Mouse (Mus musculus): ENCODE measurements at regions not wholly inside any gene's neighbourhood (a gene's known extent, or its start where the extent isn't known, plus 50 kb on each side); places are given as distances from the start of the nearest gene placed in this dataset.

GRCm38 (mm10) chr10:99410754-99411153 lies 147.7 kb downstream of the Dusp6 start:
- peak; percentile 42; the same call in 1 of the 2 replicates for ATAC-seq (replicated peaks; ENCODE audit: poor library complexity)

GRCm38 (mm10) chr10:99413455-99413854 lies 150.4 kb downstream of the Dusp6 start:
- ATAC-seq (replicated peaks; ENCODE audit: poor library complexity) = no peak

DNA sequence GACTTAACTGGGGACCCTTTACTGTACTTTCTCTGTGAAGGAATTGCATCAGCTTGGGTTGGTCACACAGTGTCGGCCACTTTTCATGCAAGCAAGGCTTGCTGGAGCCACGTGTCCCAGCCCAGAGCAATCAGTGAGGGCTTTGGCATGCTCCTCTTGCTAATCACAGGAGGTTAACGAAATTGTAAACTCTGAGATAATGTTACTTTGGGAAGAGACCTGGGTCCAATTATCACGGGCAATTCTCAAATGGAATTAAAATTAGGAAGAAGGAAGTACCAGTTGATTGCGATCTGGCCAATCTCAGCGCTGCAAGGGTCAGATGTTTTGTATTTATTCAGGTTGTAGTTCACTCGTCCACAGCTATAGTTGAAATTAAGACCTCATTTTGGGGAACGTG lies 153.2 kb downstream of the Dusp6 start:
- no peak for ATAC-seq (replicated peaks; ENCODE audit: poor library complexity)

- ATAC-seq (replicated peaks; ENCODE audit: poor library complexity) = peak; percentile 50; the same call in 1 of the 2 replicates
Measured at GRCm38 (mm10) chr10:99416896-99417479, 154.0 kb downstream of the Dusp6 start.

DNA sequence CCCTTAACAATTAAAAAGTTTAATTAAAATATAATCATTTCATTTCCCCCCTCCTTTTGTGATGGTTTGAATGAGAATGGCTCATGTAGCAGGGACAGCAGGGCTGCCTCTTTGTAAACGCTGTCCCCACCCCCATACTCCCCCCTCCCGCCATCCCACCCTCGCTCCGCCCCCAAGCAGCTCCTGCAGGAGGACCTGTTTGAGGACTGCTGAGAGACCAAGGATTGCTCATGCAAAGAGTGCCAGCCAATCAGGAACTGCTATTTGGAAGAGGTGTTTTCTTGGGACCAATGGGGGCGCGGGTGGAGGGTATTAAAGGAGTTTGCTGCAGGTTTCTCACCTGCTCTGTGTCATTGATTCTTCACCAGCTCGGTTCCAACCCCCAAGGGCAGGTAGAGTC lies 154.6 kb downstream of the Dusp6 start:
- no peak for ATAC-seq (replicated peaks; ENCODE audit: poor library complexity)

- ATAC-seq (replicated peaks; ENCODE audit: poor library complexity) = no peak
Measured at GRCm38 (mm10) chr10:99418497-99418896, 155.5 kb downstream of the Dusp6 start.

DNA sequence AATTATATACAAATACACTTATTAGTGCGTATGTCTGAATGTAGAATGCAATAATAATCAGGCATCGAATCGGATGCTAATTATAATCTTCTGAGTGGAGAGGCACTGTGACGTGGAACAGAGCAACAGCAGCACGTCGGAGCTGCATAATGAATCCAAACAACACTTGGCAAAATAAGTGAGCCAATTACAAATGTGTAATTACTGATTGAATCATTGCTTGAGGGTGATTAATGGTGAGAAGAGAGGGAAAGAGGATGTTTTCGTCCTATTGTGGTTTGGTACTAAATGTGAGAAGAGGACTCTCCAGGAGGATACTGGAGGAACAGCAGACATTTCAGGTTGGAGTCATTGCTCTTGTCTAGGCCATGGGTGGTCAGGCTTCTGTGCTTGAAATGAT lies 156.5 kb downstream of the Dusp6 start:
- ATAC-seq (replicated peaks; ENCODE audit: poor library complexity) = no peak

- ATAC-seq (replicated peaks; ENCODE audit: poor library complexity) = no peak
Measured at GRCm38 (mm10) chr10:99423406-99423805, 160.4 kb downstream of the Dusp6 start.

DNA sequence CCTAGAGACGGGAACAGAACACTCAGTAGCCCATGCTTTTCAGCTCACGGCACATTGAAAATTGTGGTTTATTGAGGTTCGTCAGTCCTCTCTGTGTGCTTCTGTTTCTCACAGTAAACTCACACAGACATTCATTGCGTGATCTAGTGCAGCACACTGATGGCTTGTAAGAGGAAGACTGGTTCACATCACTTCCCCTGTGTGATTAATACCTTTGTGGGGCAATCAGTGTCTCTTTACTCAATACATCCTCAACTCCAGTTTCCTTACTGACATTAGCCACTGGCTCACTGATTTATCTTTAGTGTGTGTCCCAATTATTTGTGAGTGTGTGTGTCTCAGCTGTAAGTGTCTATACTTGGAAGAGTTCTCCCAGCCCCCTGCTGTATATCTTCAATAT lies 162.2 kb downstream of the Dusp6 start:
- ATAC-seq (replicated peaks; ENCODE audit: poor library complexity) = peak; percentile 68

- no peak for ATAC-seq (replicated peaks; ENCODE audit: poor library complexity)
Measured at GRCm38 (mm10) chr10:99430175-99430574, 167.1 kb downstream of the Dusp6 start.

GRCm38 (mm10) chr10:99430669-99431561 lies 167.9 kb downstream of the Dusp6 start:
- peak; percentile 99 for ATAC-seq (replicated peaks; ENCODE audit: poor library complexity)

DNA sequence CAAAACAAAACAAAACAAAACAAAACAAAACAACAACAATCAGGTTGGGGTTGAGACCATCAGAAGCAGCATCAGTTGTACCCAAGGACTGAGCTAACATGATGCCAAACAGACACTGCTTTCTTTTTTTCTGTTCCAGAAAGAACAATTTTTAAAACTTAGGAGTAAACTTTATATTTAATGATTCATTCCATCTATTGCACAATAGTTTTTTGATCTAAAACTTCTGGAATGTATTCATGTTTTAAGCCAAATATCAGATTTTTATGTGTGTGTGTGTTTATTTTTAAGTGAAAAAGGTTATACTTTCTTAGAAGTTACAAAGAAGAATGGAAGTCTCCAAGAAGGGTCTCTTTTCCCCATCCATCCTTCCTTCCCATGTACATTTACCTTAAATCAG lies 174.0 kb downstream of the Dusp6 start:
- ATAC-seq (replicated peaks; ENCODE audit: poor library complexity) = no peak

DNA sequence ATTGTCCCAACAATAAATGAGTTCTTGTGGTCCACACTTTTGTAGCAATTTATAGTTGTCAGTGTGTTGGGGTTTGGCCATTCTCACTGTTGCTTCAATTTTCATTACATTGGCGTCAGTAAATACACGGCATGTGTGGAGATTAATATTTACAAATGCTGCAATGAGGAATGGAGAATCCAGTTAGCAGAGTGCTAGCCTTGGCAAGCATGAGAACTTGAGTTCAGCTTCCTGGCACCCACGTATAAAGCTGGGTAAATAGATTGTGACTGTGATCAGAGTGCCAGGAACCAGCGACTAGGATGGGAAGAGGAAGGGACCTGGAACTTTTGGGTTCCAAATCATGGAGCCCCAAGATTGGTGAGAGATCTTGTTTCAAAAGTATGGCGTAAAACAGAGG lies 177.1 kb downstream of the Dusp6 start:
- ATAC-seq (replicated peaks; ENCODE audit: poor library complexity) = no peak

DNA sequence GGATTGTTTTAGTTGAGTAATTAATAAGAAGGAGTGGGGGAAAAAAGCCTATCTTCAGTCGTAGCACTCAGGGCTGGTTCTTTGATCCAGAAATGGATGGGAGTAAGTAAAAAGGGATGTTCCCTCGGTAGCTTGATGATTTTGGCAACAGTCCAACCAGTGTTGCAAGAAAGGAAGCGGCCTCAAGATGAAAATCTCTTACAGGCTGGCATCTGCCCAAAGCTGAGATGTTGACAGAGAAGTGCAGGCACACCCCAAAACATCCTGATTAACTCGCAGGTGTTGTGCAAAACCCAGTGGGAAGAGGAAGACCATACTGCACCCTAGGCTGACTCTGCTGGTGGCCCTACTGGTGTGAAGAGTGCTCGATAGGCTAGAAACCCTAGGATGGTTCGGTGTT lies 178.0 kb downstream of the Dusp6 start:
- ATAC-seq (replicated peaks; ENCODE audit: poor library complexity) = peak; percentile 85

DNA sequence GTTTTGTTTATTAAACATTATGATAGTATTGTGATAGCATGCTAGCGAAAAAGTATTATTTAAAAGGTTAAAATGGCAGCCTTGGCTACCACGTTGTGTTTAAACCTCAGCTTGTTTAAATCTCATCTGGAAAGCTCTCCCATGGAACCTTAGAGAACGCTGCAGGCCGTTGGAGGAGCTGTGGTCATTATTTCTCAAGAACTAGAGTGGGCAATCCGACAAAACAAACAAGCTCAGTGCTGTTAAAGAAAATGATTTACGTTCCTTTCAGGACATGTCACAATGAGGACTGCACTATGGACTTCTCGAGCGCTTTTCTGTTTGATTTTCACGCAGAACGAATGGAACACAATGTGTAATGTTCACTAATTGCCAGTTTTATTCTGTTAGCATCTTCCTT lies 178.9 kb downstream of the Dusp6 start:
- ATAC-seq (replicated peaks; ENCODE audit: poor library complexity) = 0 out of 2 replicates have a peak, but pooled peaks have one; percentile 9

- peak; percentile 79 for ATAC-seq (replicated peaks; ENCODE audit: poor library complexity)
Measured at GRCm38 (mm10) chr10:99443453-99444170, 180.6 kb downstream of the Dusp6 start.

DNA sequence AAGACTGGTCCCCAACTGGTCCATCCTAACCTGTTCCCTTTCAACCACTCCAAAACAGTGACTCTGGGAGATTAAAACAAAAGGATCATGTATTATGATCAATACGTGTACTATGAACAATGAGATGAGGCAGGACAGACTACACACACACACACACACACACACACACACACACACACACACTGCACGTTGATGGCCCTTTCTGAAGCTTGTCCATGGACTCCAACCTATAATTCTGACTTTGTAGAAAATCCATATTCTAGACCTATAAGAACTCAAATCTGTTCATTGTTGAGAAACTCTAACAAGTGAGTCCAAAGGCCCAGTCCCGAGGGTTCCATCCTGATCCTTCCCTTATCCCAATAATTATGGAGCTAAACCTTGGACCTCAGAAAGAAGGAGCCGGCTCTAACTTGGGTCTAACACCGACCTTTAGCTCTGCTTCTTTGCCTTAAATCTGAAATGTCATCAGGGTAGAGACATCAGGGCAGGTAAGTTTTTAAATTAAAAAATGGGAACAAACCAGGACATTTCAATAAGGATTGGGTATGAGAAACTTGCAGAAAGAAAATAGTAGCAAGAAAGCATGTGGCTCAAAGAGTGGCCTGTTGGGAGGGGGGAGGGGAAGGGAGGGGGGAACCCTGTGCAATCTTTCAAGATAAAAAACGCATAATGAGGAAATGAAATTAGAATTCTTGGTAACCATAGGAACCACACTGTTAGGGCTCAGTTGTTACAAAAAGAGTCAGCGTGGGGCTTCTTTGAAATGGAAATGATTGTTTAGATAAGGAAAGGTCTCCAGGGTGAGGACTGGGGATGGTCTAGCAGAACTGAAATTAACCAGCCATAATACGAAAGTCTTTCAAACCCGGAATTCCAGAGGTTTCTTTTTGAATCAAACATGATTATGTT lies 187.9 kb downstream of the Dusp6 start:
- peak; percentile 89 for ATAC-seq (replicated peaks; ENCODE audit: poor library complexity)

- no peak for ATAC-seq (replicated peaks; ENCODE audit: poor library complexity)
Measured at GRCm38 (mm10) chr10:99451639-99452417, 188.8 kb downstream of the Dusp6 start.

- no peak for ATAC-seq (replicated peaks; ENCODE audit: poor library complexity)
Measured at GRCm38 (mm10) chr10:99456180-99456579, 193.1 kb downstream of the Dusp6 start.

DNA sequence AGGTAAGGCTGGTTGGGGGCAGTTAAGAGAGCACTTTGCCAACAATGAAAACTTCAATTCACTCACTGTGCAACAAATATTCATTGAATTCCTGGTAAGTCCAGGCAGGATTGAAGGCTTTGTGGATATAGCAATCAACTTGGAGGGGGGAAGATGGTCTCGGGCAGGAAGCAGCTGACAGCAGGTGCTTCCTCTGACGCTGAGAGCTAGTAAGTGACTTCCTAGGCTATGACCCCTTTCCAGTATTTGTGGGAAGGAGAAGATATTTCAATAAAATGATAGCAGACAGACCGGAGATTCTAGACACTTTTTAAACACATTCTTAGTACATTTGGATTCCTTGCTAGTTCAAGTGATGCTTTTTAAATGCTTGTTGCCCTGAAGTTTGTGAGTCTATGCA lies 195.0 kb downstream of the Dusp6 start:
- no peak for ATAC-seq (replicated peaks; ENCODE audit: poor library complexity)

All from megakaryocyte progenitor cell, adult 5-6 weeks (primary cell).